Mouse (Mus musculus) brain, embryonic 14.5 days (tissue): ENCODE measurements around the gene Marc1.

Experiments used
- CTCF ChIP-seq: fragments of 200-500 bp; IDR thresholded peaks from 2 replicates; pipeline ENCODE4 v1.5.1; 2012; ENCODE audit warnings: inconsistent platforms, mild to moderate bottlenecking, moderate library complexity, borderline replicate concordance; ENCODE audit not compliant: insufficient read depth, insufficient read length; ENCODE audit errors: extremely low read depth
- POLR2A ChIP-seq: fragments of 200-500 bp; IDR thresholded peaks from 2 replicates; pipeline ENCODE4 v1.6.1; 2012; ENCODE audit warnings: mild to moderate bottlenecking, inconsistent platforms, borderline replicate concordance; ENCODE audit not compliant: poor library complexity, insufficient read depth, insufficient read length, severe bottlenecking; ENCODE audit errors: extremely low read depth

DNA sequence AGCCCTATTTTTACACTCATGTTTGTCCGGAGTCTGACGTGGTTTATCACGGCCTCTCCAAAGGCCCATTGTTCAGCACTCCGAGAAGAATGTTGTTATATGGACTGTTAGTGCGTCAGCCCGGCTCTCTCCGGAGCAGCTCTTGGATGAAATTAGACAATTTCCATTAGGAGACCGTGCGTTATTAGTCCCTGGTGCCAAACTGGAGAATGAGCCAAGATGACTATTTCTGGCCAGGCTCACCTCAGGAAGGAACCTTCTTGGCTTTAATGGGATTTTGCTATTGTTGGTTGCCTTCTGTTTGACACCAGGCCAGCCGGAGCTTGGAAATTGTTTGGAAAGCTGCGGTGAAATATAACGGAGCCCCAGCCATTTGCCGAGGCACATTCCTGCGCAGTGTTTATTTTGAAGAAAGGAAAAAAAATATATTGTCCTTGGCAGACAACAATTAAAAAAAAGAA lies 62.4 kb downstream of the Marc1 start:
- TF ChIP-seq CTCF (no peak), POLR2A (no peak)
